Mouse (Mus musculus) hindbrain, embryonic 13.5 days (tissue): ENCODE data around the gene Wdr20. TPM values are rescaled to one million over a fixed set of nuclear protein-coding genes. Genes with fewer than 3 reads are reported as not detected.
A peak's percentile ranks its signal among the peaks of the same experiment; 100 is the strongest.
"Not testable (repeated sequence)": the region's sequence is repeated elsewhere in the genome, so short reads cannot be mapped to it uniquely, and the experiment has no call there.

Experiments used
- ATAC-seq: fragments of 200-750 bp; cut with Nextera tagmentation; 2 replicates; pipeline ENCODE4 v1.8.0; 2017; ENCODE audit warnings: moderate TSS enrichment; ENCODE audit not compliant: low FRiP score
- H3K27ac ChIP-seq: fragments of 300-500 bp; sonication (generic); 2 replicates; pipeline ENCODE4 v1.5.1; 2015; ENCODE audit warnings: inconsistent platforms, mild to moderate bottlenecking, moderate library complexity
- H3K27me3 ChIP-seq: fragments of 300-500 bp; sonication (generic); 2 replicates; pipeline ENCODE4 v1.6.1; 2015; ENCODE audit warnings: mild to moderate bottlenecking, inconsistent platforms
- H3K36me3 ChIP-seq: fragments of 300-500 bp; sonication (generic); 2 replicates; pipeline ENCODE4 v1.6.1; 2015; ENCODE audit warnings: mild to moderate bottlenecking, inconsistent platforms
- H3K4me1 ChIP-seq: fragments of 300-500 bp; sonication (generic); replicated peaks from 2 replicates; pipeline ENCODE4 v1.6.1; 2015; ENCODE audit warnings: inconsistent platforms
- H3K4me2 ChIP-seq: fragments of 300-500 bp; sonication (generic); 2 replicates; pipeline ENCODE4 v1.6.1; 2015; ENCODE audit warnings: inconsistent platforms, mild to moderate bottlenecking, moderate library complexity
- H3K4me3 ChIP-seq: fragments of 300-500 bp; sonication (generic); 2 replicates; pipeline ENCODE4 v1.5.1; 2015; ENCODE audit warnings: mild to moderate bottlenecking, inconsistent platforms
- H3K9ac ChIP-seq: fragments of 300-500 bp; sonication (generic); 2 replicates; pipeline ENCODE4 v1.6.1; 2015; ENCODE audit warnings: mild to moderate bottlenecking, inconsistent platforms
- H3K9me3 ChIP-seq: fragments of 300-500 bp; sonication (generic); 2 replicates; pipeline ENCODE4 v1.6.1; 2016; ENCODE audit warnings: inconsistent platforms
- WGBS: fragments of 180-500 bp; shearing (Covaris S2); methylation state at CpG from one replicate; pipeline ENCODE4 v1.1.7; 2015; 5-methylcytosine and 5-hydroxymethylcytosine counted together
- polyA plus RNA-seq: library from polyadenylated mRNA; unstranded; fragments of >200 nt; fragmentation: Nextera tagmentation; extraction: Ambion mirVana; gene quantifications from 2 replicates; pipeline ENCODE4 v1.2.1, GENCODE M21; 2015

The Wdr20 gene
- polyA plus RNA-seq, 1 experiment from 2014 or later = 26.0 TPM

DNA sequence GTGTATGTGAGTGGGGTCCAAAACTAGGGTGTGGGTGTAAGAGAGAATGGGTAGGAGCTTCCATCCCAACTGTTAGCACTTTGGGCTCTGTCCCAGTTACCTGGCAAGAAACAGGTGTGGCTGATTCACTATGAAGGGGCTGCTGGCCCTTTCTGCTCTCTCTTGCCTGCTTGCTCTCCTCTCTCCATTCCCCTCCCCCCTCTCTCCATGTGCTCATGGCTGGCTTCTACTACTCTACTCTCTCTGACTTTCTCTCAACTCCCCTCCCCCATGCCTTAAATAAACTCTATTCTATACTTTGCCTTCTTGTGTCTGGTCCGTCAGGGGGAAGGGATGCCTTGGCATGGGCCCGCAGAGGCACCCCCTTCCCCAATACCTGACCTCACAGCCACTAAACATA is 37.0 kb upstream of the Wdr20 start:
- Histone ChIP-seq H3K27ac (no peak overlapping the region), H3K9ac (no peak overlapping the region), H3K36me3 (no peaks in the 10 kb centered on the region), H3K4me1 (peaks cover 11% of the 10 kb centered on the region), H3K27me3 (peaks cover 5% of the 10 kb centered on the region; the same call in 1 of the 2 replicates), H3K4me3 (no peak overlapping the region), H3K9me3 (no peaks in the 10 kb centered on the region), H3K4me2 (no peak overlapping the region)
- 73% methylated on average over 2 of the region's 2 CpGs for WGBS
- no peak for ATAC-seq

GRCm38 (mm10) chr12:110701363-110701762 is 36.4 kb upstream of the Wdr20 start:
- peaks cover 17% of the 10 kb centered on the region for H3K4me1 ChIP-seq
- 0 out of 2 replicates have a peak overlapping the region, but pooled peaks have one; percentile 4 for H3K9ac ChIP-seq
- not testable (repeated sequence) for H3K4me3 ChIP-seq, H3K27ac ChIP-seq, H3K36me3 ChIP-seq, H3K27me3 ChIP-seq, H3K9me3 ChIP-seq, H3K4me2 ChIP-seq, ATAC-seq
- WGBS = 38% methylated on average over 3 of the region's 3 CpGs

- Histone ChIP-seq H3K4me2 (no peak within 1 kb of the TSS), H3K4me1 (peaks cover 21% of the 10 kb centered on the region), H3K9me3 (no peaks in the 10 kb centered on the region), H3K9ac (0 out of 2 replicates have a peak within 1 kb of the TSS, but pooled peaks have one; percentile 4), H3K27ac (no peak within 1 kb of the TSS), H3K36me3 (no peaks in the 10 kb centered on the region), H3K27me3 (peaks cover 5% of the 10 kb centered on the region; the same call in 1 of the 2 replicates), H3K4me3 (no peak within 1 kb of the TSS)
- ATAC-seq = 0 out of 2 replicates have a peak, but pooled peaks have one; percentile 4
- WGBS = 54% methylated on average over 4 of the region's 4 CpGs
Measured at GRCm38 (mm10) chr12:110702556-110702955, 35.2 kb upstream of the Wdr20 start, which contains the start of gene Hsp90aa1. Gene Hsp90aa1 (minus strand): TSS chr12:110702728.

DNA sequence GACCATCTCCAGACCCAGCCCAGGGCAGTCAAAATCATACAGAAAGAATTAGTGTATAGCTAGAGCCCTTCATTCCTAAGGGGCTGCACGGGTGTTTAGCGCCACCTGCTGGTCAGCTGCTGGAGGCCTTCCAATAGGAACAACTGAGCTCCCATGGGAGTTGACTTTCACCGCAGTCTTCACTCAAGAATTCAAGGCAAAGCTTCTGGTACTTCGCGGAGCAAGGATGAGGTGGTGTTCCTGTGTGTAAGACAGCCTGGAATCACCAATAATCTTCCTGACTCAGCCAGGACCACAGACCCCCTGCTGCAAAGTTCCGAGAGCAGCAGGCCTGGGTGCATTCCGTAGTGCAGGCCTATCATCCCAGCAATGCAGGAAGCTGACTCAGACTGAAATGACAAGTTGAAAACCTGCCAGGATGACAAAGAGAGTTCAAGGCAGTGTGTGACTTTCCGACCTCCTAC is 34.7 kb upstream of the Wdr20 start:
- Histone ChIP-seq H3K36me3 (no peaks in the 10 kb centered on the region), H3K27ac (no peak overlapping the region), H3K9me3 (no peaks in the 10 kb centered on the region), H3K4me1 (peaks cover 21% of the 10 kb centered on the region), H3K4me3 (no peak overlapping the region), H3K27me3 (peaks cover 5% of the 10 kb centered on the region; the same call in 1 of the 2 replicates), H3K9ac (no peak overlapping the region), H3K4me2 (no peak overlapping the region)
- 28% methylated on average over 8 of the region's 8 CpGs for WGBS
- 0 out of 2 replicates have a peak, but pooled peaks have one; percentile 31 for ATAC-seq

- Histone ChIP-seq H3K27ac (no peak overlapping the region), H3K4me1 (peaks cover 21% of the 10 kb centered on the region), H3K4me2 (no peak overlapping the region), H3K9me3 (no peaks in the 10 kb centered on the region), H3K4me3 (no peak overlapping the region), H3K9ac (no peak overlapping the region), H3K27me3 (peaks cover 5% of the 10 kb centered on the region; the same call in 1 of the 2 replicates), H3K36me3 (no peaks in the 10 kb centered on the region)
- ATAC-seq = no peak
- WGBS = 72% methylated on average over 7 of the region's 7 CpGs
Measured at GRCm38 (mm10) chr12:110703682-110704081, 34.1 kb upstream of the Wdr20 start.

GRCm38 (mm10) chr12:110705419-110705818 is 32.3 kb upstream of the Wdr20 start:
- not testable (repeated sequence) for H3K9ac ChIP-seq, H3K9me3 ChIP-seq, H3K27ac ChIP-seq, ATAC-seq, H3K36me3 ChIP-seq, H3K27me3 ChIP-seq, H3K4me2 ChIP-seq, H3K4me3 ChIP-seq
- peaks cover 21% of the 10 kb centered on the region for H3K4me1 ChIP-seq
- 89% methylated on average over 4 of the region's 4 CpGs for WGBS

GRCm38 (mm10) chr12:110706337-110707231 is 31.2 kb upstream of the Wdr20 start:
- under 1% methylated on average over 27 of the region's 27 CpGs for WGBS
- ATAC-seq = peak; percentile 80

DNA sequence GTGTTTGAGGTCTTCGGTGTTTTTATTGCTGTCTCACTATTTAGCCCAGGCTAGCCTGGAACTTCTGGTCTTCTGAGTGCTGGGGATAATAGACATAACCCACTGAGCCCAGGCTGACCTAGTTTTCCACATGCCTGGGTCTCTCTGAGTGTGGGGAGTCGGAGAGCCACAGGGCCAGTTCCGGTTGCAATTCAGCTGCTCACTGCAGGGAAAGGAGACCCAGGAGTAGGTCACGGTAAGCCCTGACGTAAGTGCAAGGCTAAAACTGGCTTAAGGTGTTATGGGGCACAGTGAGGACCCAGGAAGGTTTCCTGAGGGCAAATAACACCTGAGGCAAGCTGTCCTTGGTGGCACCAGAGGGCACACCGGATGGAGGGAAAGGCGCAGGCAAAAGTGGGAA is 30.3 kb upstream of the Wdr20 start:
- H3K4me2 ChIP-seq = no peak overlapping the region
- no peaks in the 10 kb centered on the region for H3K36me3 ChIP-seq
- peaks cover 5% of the 10 kb centered on the region; the same call in 1 of the 2 replicates for H3K27me3 ChIP-seq
- peaks cover 21% of the 10 kb centered on the region for H3K4me1 ChIP-seq
- no peaks in the 10 kb centered on the region for H3K9me3 ChIP-seq
- ATAC-seq = no peak
- H3K4me3 ChIP-seq = no peak overlapping the region
- WGBS = 89% methylated on average over 7 of the region's 7 CpGs
- H3K9ac ChIP-seq = no peak overlapping the region
- H3K27ac ChIP-seq = peak overlapping the region; percentile 78; the same call in 1 of the 2 replicates

More at GRCm38 (mm10) chr12:110706337-110707231, 31.2 kb upstream of the Wdr20 start:
- Histone ChIP-seq H3K27ac (peak overlapping the region; percentile 78), H3K9ac (peak overlapping the region; percentile 58), H3K4me1 (peaks cover 21% of the 10 kb centered on the region), H3K4me2 (peak overlapping the region; percentile 54), H3K4me3 (peak overlapping the region; percentile 29), H3K36me3 (no peaks in the 10 kb centered on the region), H3K9me3 (no peaks in the 10 kb centered on the region), H3K27me3 (peaks cover 5% of the 10 kb centered on the region; the same call in 1 of the 2 replicates)

- no peaks in the 10 kb centered on the region for H3K27me3 ChIP-seq
- H3K4me2 ChIP-seq = no peak overlapping the region
- peaks cover 11% of the 10 kb centered on the region for H3K4me1 ChIP-seq
- 0 out of 2 replicates have a peak, but pooled peaks cover 3% of the 10 kb centered on the region for H3K9me3 ChIP-seq
- no peak overlapping the region for H3K4me3 ChIP-seq
- no peak for ATAC-seq
- no peaks in the 10 kb centered on the region for H3K36me3 ChIP-seq
- H3K27ac ChIP-seq = no peak overlapping the region
- no peak overlapping the region for H3K9ac ChIP-seq
- WGBS = 79% methylated on average over 5 of the region's 5 CpGs
Measured at GRCm38 (mm10) chr12:110711270-110711669, 26.5 kb upstream of the Wdr20 start.

DNA sequence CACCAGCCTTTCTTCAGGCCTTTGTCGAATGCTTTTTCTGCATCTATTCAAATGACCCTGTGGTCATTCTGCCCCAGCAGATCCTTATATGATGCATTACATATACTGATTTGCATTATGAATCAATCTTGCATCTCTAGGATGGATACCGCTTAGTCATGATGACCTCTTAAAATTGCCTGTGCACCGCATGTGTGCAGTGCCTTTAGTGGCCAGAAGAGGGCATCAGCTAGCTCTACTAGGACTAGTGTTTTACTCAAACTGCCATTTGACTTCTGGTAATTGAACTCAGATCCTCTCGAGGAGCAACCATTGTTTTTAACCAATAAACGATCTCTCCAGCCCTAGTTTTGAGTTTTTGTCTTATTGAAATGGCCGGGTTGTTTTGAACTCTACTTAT is 24.0 kb upstream of the Wdr20 start:
- Histone ChIP-seq H3K4me2 (no peak overlapping the region), H3K36me3 (no peaks in the 10 kb centered on the region), H3K4me1 (no peaks in the 10 kb centered on the region), H3K27ac (no peak overlapping the region), H3K4me3 (no peak overlapping the region), H3K9ac (no peak overlapping the region), H3K9me3 (0 out of 2 replicates have a peak, but pooled peaks cover 3% of the 10 kb centered on the region), H3K27me3 (peaks cover 3% of the 10 kb centered on the region; the same call in 1 of the 2 replicates)
- ATAC-seq = no peak
- whole genome bisulfite sequencing = 96% methylated on average over 6 of the region's 6 CpGs

- Histone ChIP-seq H3K9me3 (0 out of 2 replicates have a peak, but pooled peaks cover 3% of the 10 kb centered on the region), H3K4me1 (no peaks in the 10 kb centered on the region), H3K27me3 (peaks cover 3% of the 10 kb centered on the region; the same call in 1 of the 2 replicates), H3K27ac (no peak overlapping the region), H3K9ac (no peak overlapping the region), H3K36me3 (no peaks in the 10 kb centered on the region), H3K4me2 (no peak overlapping the region), H3K4me3 (no peak overlapping the region)
- no peak for ATAC-seq
- WGBS = 96% methylated on average over 6 of the region's 6 CpGs
Measured at GRCm38 (mm10) chr12:110714215-110714614, 23.5 kb upstream of the Wdr20 start.

DNA sequence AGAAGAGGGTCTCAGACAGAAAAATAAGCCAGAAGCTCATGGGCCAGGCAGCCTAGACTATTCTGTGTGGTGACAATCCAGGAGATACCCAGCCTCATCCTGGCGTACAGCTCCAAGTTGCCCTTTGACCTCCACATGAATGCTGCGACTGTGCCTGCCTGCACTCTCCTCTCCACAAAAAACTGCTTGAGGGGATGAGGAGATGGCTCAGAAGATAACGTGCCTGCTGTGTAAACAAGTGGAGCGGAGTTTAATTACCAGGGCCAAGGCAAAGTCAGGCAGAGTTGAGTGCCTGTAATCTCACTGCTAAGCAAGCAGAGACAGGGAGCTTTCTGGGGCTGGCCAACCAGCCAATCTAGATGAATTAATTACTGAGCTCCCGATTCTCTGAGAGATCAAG is 21.7 kb upstream of the Wdr20 start:
- peaks cover 3% of the 10 kb centered on the region; the same call in 1 of the 2 replicates for H3K27me3 ChIP-seq
- no peak overlapping the region for H3K27ac ChIP-seq
- H3K9ac ChIP-seq = no peak overlapping the region
- H3K4me3 ChIP-seq = no peak overlapping the region
- no peaks in the 10 kb centered on the region for H3K4me1 ChIP-seq
- no peak overlapping the region for H3K4me2 ChIP-seq
- H3K36me3 ChIP-seq = no peaks in the 10 kb centered on the region
- H3K9me3 ChIP-seq = 0 out of 2 replicates have a peak, but pooled peaks cover 3% of the 10 kb centered on the region
- 39% methylated on average over 5 of the region's 5 CpGs for WGBS
- ATAC-seq = no peak
